Mouse (Mus musculus) ovary, postnatal 36 days (tissue): ENCODE measurements around the gene Ppp1r2.

Source experiments
- DNase-seq: peaks from one replicate; pipeline ENCODE4 v3.0.0; 2022; ENCODE audit warnings: low spot score, mixed read lengths

The Ppp1r2 gene

GRCm38 (mm10) chr16:31290281-31290680 lies 15.2 kb upstream of the Ppp1r2 start:
- DNase-seq = peak; percentile 47

GRCm38 (mm10) chr16:31287712-31288111 lies 12.6 kb upstream of the Ppp1r2 start:
- DNase-seq = no peak

GRCm38 (mm10) chr16:31286801-31287488 lies 11.9 kb upstream of the Ppp1r2 start:
- no peak for DNase-seq

- DNase-seq = no peak
Measured at GRCm38 (mm10) chr16:31281981-31282380, 6.9 kb upstream of the Ppp1r2 start.

- DNase-seq = no peak
Measured at GRCm38 (mm10) chr16:31280176-31280575, 5.1 kb upstream of the Ppp1r2 start.

GRCm38 (mm10) chr16:31278581-31278980 lies 3.5 kb upstream of the Ppp1r2 start:
- no peak for DNase-seq

- DNase-seq = no peak
Measured at GRCm38 (mm10) chr16:31278081-31278480, 3.0 kb upstream of the Ppp1r2 start.

- DNase-seq = no peak
Measured at GRCm38 (mm10) chr16:31276962-31277361, 1.9 kb upstream of the Ppp1r2 start.

- peak; percentile 51 for DNase-seq
Measured at GRCm38 (mm10) chr16:31276539-31276938, 1.5 kb upstream of the Ppp1r2 start.

GRCm38 (mm10) chr16:31274084-31274483 lies 993 bp downstream of the Ppp1r2 start:
- DNase-seq = no peak

GRCm38 (mm10) chr16:31266692-31267091 lies 8.4 kb downstream of the Ppp1r2 start:
- no peak for DNase-seq

- no peak for DNase-seq
Measured at GRCm38 (mm10) chr16:31256151-31256550, 18.9 kb downstream of the Ppp1r2 start.

GRCm38 (mm10) chr16:31255685-31256084 lies 19.4 kb downstream of the Ppp1r2 start:
- no peak for DNase-seq

GRCm38 (mm10) chr16:31249401-31249800 lies 25.7 kb downstream of the Ppp1r2 start:
- DNase-seq = no peak

- DNase-seq = no peak
Measured at GRCm38 (mm10) chr16:31248717-31249116, 26.4 kb downstream of the Ppp1r2 start.

- no peak for DNase-seq
Measured at GRCm38 (mm10) chr16:31247442-31247841, 27.6 kb downstream of the Ppp1r2 start.

GRCm38 (mm10) chr16:31244053-31244452 lies 31.0 kb downstream of the Ppp1r2 start:
- DNase-seq = no peak

GRCm38 (mm10) chr16:31241433-31241832 lies 33.6 kb downstream of the Ppp1r2 start:
- no peak for DNase-seq

GRCm38 (mm10) chr16:31240569-31240968 lies 34.5 kb downstream of the Ppp1r2 start:
- no peak for DNase-seq

GRCm38 (mm10) chr16:31238281-31238680 lies 36.8 kb downstream of the Ppp1r2 start:
- DNase-seq = no peak

- no peak for DNase-seq
Measured at GRCm38 (mm10) chr16:31235457-31236310, 39.4 kb downstream of the Ppp1r2 start.

GRCm38 (mm10) chr16:31234808-31235456 lies 40.1 kb downstream of the Ppp1r2 start:
- DNase-seq = no peak

GRCm38 (mm10) chr16:31234356-31234755 lies 40.7 kb downstream of the Ppp1r2 start:
- DNase-seq = no peak
